Mouse (Mus musculus) kidney, postnatal 10 days (tissue): ENCODE measurements around the gene Gm21970.

Experiments
- DNase-seq: peaks from one replicate; pipeline ENCODE4 v3.0.0; 2021; ENCODE audit warnings: mixed read lengths

The Gm21970 gene

GRCm38 (mm10) chr16:91465505-91466240 lies 74.2 kb downstream of the Gm21970 start:
- DNase-seq = no peak

DNA sequence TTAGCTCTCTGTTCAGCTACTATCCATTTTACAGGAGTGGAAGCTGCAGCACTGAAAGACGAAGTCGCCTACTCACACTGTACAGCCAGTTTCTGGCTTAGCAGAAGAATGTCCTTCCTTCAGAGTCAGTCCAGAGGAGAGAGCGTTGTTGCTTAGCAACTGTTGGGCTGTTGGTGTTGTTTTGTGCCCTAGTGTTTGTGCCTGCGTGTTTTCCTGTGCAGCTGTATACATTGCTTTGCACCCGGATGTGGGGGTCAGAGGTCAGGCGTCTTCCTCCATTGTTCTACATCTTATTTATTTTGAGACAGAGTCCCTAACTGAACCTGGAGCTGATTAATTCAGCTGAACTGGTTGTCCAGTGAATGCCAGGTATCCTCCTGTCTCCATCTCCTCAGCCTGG lies 75.0 kb downstream of the Gm21970 start:
- peak; percentile 75 for DNase-seq
